19 mouse cellular contexts compared by ENCODE assay signal in genomic region chr10:126485129-126485528, GRCm38 (mm10).
DNase-seq lines count a peak whose midpoint lies in the region; TF ChIP-seq lines count a peak whose summit lies in the region.
"Had no signal": no experiment of that assay in that cellular context is flagged by ENCODE, and none has a peak within 500 bp of the region (broad histone marks: within the 10 kb centered on the region; RNA-seq: fewer than 3 reads in every experiment).

No protein-coding gene starts in this region.

- WGBS in kidney, adult 2 months: 63% methylated on average over 7 of the region's 7 CpGs

- TF ChIP-seq CTCF in cortical plate, adult 2 months (IDR thresholded peaks at IDR 0.05; ENCODE audit: extremely low read depth, insufficient read depth, low read length): no peak
- TF ChIP-seq CTCF in kidney, adult 2 months (conservative IDR thresholded peaks at IDR 0.05; ENCODE audit: insufficient read depth, insufficient read length, low read depth, low read length): no peak

- H3K27ac ChIP-seq in cortical plate, adult 2 months (ENCODE audit: insufficient read depth, low read length): peak overlapping the region; percentile 57; the same call in 1 of the 2 replicates
- no peak overlapping the region for H3K27ac ChIP-seq in kidney, adult 2 months (ENCODE audit: insufficient read depth, low read depth, low read length)
- H3K27ac ChIP-seq: forebrain, embryonic 10.5 days; forebrain, embryonic 13.5 days; gastrocnemius, adult 2 months; hindbrain, embryonic 12.5 days; hindbrain, embryonic 15.5 days had no signal

- peaks cover 2% of the 10 kb centered on the region; the same call in 1 of the 2 replicates for H3K4me1 ChIP-seq in cortical plate, adult 2 months (ENCODE audit: control insufficient read depth, insufficient read depth, low read length)
- H3K4me1 ChIP-seq in kidney, adult 2 months (ENCODE audit: control insufficient read depth, insufficient read depth, low read length): no peaks in the 10 kb centered on the region
- H3K4me1 ChIP-seq: forebrain, embryonic 10.5 days; forebrain, embryonic 13.5 days; hindbrain, embryonic 12.5 days; hindbrain, embryonic 15.5 days had no signal

- no peaks in the 10 kb centered on the region for H3K36me3 ChIP-seq in kidney, adult 2 months (ENCODE audit: control insufficient read depth, insufficient read depth, low read length)
- H3K36me3 ChIP-seq: forebrain, embryonic 10.5 days; hindbrain, embryonic 12.5 days; hindbrain, embryonic 15.5 days had no signal

- peak; percentile 8 to 49 for DNase-seq in left cerebral cortex, adult 18-20 months (ENCODE audit: low spot score in 2 of 2)
- no peak for DNase-seq in left cerebral cortex, adult 11 months (ENCODE audit: low spot score)
- DNase-seq in right cerebral cortex, adult 18-20 months: peak; percentile 52
- DNase-seq in right cerebral cortex, postnatal 25 days: no peak
- peak; percentile 53 for DNase-seq in telencephalon, adult 2 months (ENCODE audit: low read depth, low spot score)
- DNase-seq in kidney, adult 2 months: no peak
- DNase-seq: adrenal gland, adult 2 months; adrenal gland, postnatal 14 days; cerebellum, adult 11-12 months; cerebellum, adult 8-10 months; cerebellum, postnatal 10 days; cerebellum, postnatal 36 days; gastrocnemius, adult 2 months; gastrocnemius, postnatal 14 days had no signal

- no peaks in the 10 kb centered on the region for H3K27me3 ChIP-seq in kidney, adult 2 months (replicated peaks; ENCODE audit: control insufficient read depth, insufficient read depth, low read length)
- H3K27me3 ChIP-seq: forebrain, embryonic 13.5 days; hindbrain, embryonic 12.5 days; hindbrain, embryonic 15.5 days had no signal

- TF ChIP-seq POLR2A in cortical plate, adult 2 months (IDR thresholded peaks at IDR 0.05; ENCODE audit: extremely low read depth, insufficient read depth, low read length): no peak
- no peak for TF ChIP-seq POLR2A in kidney, adult 2 months (IDR thresholded peaks at IDR 0.05; ENCODE audit: low read depth, low read length)

- no peak overlapping the region for H3K4me3 ChIP-seq in cortical plate, adult 2 months (ENCODE audit: insufficient read depth, low read length)
- H3K4me3 ChIP-seq in kidney, adult 2 months (ENCODE audit: insufficient read depth, low read depth, low read length): no peak overlapping the region
- H3K4me3 ChIP-seq: forebrain, embryonic 10.5 days; forebrain, embryonic 13.5 days; gastrocnemius, adult 2 months; hindbrain, embryonic 12.5 days; hindbrain, embryonic 15.5 days had no signal

Comparison
In these comparisons a context has a peak if more than half of its experiments do, and no peak if none do; other contexts are left out.
1. DNase-seq: peak in left cerebral cortex, adult 18-20 months (2 of 2), right cerebral cortex, adult 18-20 months (single experiment) and telencephalon, adult 2 months (single experiment); none in left cerebral cortex, adult 11 months (single experiment), right cerebral cortex, postnatal 25 days (single experiment) and kidney, adult 2 months (single experiment).